Mouse (Mus musculus): ENCODE measurements at regions not wholly inside any gene's neighbourhood (a gene's known extent, or its start where the extent isn't known, plus 50 kb on each side); places are given as distances from the start of the nearest gene placed in this dataset.
A peak's percentile ranks its signal among the peaks of the same experiment; 100 is the strongest.

DNA sequence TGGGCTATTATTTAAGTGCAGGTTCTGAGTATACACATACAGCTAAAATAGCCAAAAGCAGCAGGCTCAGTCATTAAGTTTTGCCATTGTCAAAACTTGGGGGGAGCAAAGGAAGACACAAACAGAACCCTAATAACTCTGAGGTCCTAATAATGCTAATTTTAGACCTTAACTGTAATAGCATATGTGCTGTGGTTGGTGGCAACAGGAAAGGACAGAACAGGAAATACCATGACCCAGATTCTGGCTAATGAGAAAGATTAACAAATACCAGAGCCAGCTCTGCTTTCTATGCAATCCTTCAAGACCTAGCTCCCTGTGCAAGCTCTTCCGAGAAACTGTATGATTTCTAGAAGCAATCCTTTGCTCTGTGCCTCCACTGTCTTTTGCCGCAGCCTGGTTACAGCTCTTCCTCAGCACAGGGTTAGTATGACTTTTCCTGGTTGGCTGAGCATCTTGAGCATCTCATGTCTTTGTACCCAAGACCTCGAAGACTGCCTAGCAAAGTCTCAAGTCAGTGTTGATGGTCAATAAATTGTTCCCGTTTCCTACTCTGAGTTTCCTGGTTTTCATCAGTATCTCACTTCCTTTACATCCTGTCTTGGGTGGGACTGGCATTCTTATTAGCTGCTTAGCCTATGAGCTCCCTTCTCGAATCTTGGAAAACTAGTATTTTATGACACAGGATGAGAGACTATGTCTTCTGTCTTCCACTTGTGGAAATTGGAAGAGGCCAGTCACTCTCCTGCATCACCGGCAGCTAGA lies 49.9 kb upstream of the Eed start:
- no peak overlapping the region for H3K4me3 ChIP-seq (ENCODE audit: low read depth, low read length)
- 42% methylated on average over 6 of the region's 6 CpGs for WGBS
- peaks cover 21% of the 10 kb centered on the region; the same call in 1 of the 2 replicates for H3K4me1 ChIP-seq (ENCODE audit: control insufficient read depth, insufficient read depth, insufficient read length, low read length)
- H3K27ac ChIP-seq (ENCODE audit: insufficient read depth, low read depth, low read length) = peak overlapping the region; percentile 86
- H3K27me3 ChIP-seq (ENCODE audit: control insufficient read depth, insufficient read depth, low read length) = no peaks in the 10 kb centered on the region
- H3K36me3 ChIP-seq (ENCODE audit: control insufficient read depth, insufficient read depth, low read length) = no peaks in the 10 kb centered on the region
- TF ChIP-seq POLR2A (IDR thresholded peaks at IDR 0.05; ENCODE audit: low read depth, low read length) (no peak), CTCF (IDR thresholded peaks at IDR 0.05; ENCODE audit: extremely low read depth, insufficient read length, insufficient replicate concordance, low read depth, low read length) (no peak)

- WGBS = 87% methylated on average over 2 of the region's 2 CpGs
- H3K27me3 ChIP-seq (ENCODE audit: control insufficient read depth, insufficient read depth, low read length) = no peaks in the 10 kb centered on the region
- no peak for TF ChIP-seq CTCF (IDR thresholded peaks at IDR 0.05; ENCODE audit: extremely low read depth, insufficient read length, insufficient replicate concordance, low read depth, low read length)
- TF ChIP-seq POLR2A (IDR thresholded peaks at IDR 0.05; ENCODE audit: low read depth, low read length) = no peak
- H3K4me1 ChIP-seq (ENCODE audit: control insufficient read depth, insufficient read depth, insufficient read length, low read length) = peaks cover 21% of the 10 kb centered on the region; the same call in 1 of the 2 replicates
- no peaks in the 10 kb centered on the region for H3K36me3 ChIP-seq (ENCODE audit: control insufficient read depth, insufficient read depth, low read length)
- no peak overlapping the region for H3K4me3 ChIP-seq (ENCODE audit: low read depth, low read length)
- H3K27ac ChIP-seq (ENCODE audit: insufficient read depth, low read depth, low read length) = 0 out of 2 replicates have a peak overlapping the region, but pooled peaks have one; percentile 1
These were observed 52.3 kb upstream of the Eed start for GRCm38 (mm10) chr7:90033086-90033485.

GRCm38 (mm10) chr7:90033640-90034312 lies 53.0 kb upstream of the Eed start:
- H3K4me1 ChIP-seq (ENCODE audit: control insufficient read depth, insufficient read depth, insufficient read length, low read length) = peaks cover 21% of the 10 kb centered on the region; the same call in 1 of the 2 replicates
- H3K36me3 ChIP-seq (ENCODE audit: control insufficient read depth, insufficient read depth, low read length) = no peaks in the 10 kb centered on the region
- no peak for TF ChIP-seq CTCF (IDR thresholded peaks at IDR 0.05; ENCODE audit: extremely low read depth, insufficient read length, insufficient replicate concordance, low read depth, low read length)
- TF ChIP-seq POLR2A (IDR thresholded peaks at IDR 0.05; ENCODE audit: low read depth, low read length) = no peak
- peak overlapping the region; percentile 66 for H3K27ac ChIP-seq (ENCODE audit: insufficient read depth, low read depth, low read length)
- no peaks in the 10 kb centered on the region for H3K27me3 ChIP-seq (ENCODE audit: control insufficient read depth, insufficient read depth, low read length)
- H3K4me3 ChIP-seq (ENCODE audit: low read depth, low read length) = no peak overlapping the region
- WGBS = 29% methylated on average over 9 of the region's 9 CpGs

- H3K4me3 ChIP-seq (ENCODE audit: low read depth, low read length) = no peak overlapping the region
- no peaks in the 10 kb centered on the region for H3K36me3 ChIP-seq (ENCODE audit: control insufficient read depth, insufficient read depth, low read length)
- H3K27ac ChIP-seq (ENCODE audit: insufficient read depth, low read depth, low read length) = peak overlapping the region; percentile 66
- WGBS = 66% methylated on average over 3 of the region's 3 CpGs
- H3K27me3 ChIP-seq (ENCODE audit: control insufficient read depth, insufficient read depth, low read length) = no peaks in the 10 kb centered on the region
- no peak for TF ChIP-seq CTCF (IDR thresholded peaks at IDR 0.05; ENCODE audit: extremely low read depth, insufficient read length, insufficient replicate concordance, low read depth, low read length)
- no peak for TF ChIP-seq POLR2A (IDR thresholded peaks at IDR 0.05; ENCODE audit: low read depth, low read length)
- peaks cover 16% of the 10 kb centered on the region; the same call in 1 of the 2 replicates for H3K4me1 ChIP-seq (ENCODE audit: control insufficient read depth, insufficient read depth, insufficient read length, low read length)
These were observed 53.7 kb upstream of the Eed start for GRCm38 (mm10) chr7:90034498-90034897.

GRCm38 (mm10) chr7:90035396-90035795 lies 54.6 kb upstream of the Eed start:
- WGBS = 76% methylated on average over 7 of the region's 7 CpGs
- no peaks in the 10 kb centered on the region for H3K36me3 ChIP-seq (ENCODE audit: control insufficient read depth, insufficient read depth, low read length)
- H3K27ac ChIP-seq (ENCODE audit: insufficient read depth, low read depth, low read length) = no peak overlapping the region
- no peak overlapping the region for H3K4me3 ChIP-seq (ENCODE audit: low read depth, low read length)
- H3K4me1 ChIP-seq (ENCODE audit: control insufficient read depth, insufficient read depth, insufficient read length, low read length) = peaks cover 11% of the 10 kb centered on the region; the same call in 1 of the 2 replicates
- TF ChIP-seq CTCF (IDR thresholded peaks at IDR 0.05; ENCODE audit: extremely low read depth, insufficient read length, insufficient replicate concordance, low read depth, low read length) (no peak), POLR2A (IDR thresholded peaks at IDR 0.05; ENCODE audit: low read depth, low read length) (no peak)
- H3K27me3 ChIP-seq (ENCODE audit: control insufficient read depth, insufficient read depth, low read length) = no peaks in the 10 kb centered on the region

- Histone ChIP-seq H3K36me3 (ENCODE audit: control insufficient read depth, insufficient read depth, low read length) (no peaks in the 10 kb centered on the region), H3K27me3 (ENCODE audit: control insufficient read depth, insufficient read depth, low read length) (no peaks in the 10 kb centered on the region), H3K27ac (ENCODE audit: insufficient read depth, low read depth, low read length) (no peak overlapping the region), H3K4me1 (ENCODE audit: control insufficient read depth, insufficient read depth, insufficient read length, low read length) (peaks cover 28% of the 10 kb centered on the region; the same call in 1 of the 2 replicates), H3K4me3 (ENCODE audit: low read depth, low read length) (no peak overlapping the region)
- WGBS = 94% methylated on average over 4 of the region's 4 CpGs
- TF ChIP-seq CTCF (IDR thresholded peaks at IDR 0.05; ENCODE audit: extremely low read depth, insufficient read length, insufficient replicate concordance, low read depth, low read length) (no peak), POLR2A (IDR thresholded peaks at IDR 0.05; ENCODE audit: low read depth, low read length) (no peak)
These were observed 57.0 kb upstream of the Eed start for GRCm38 (mm10) chr7:90037736-90038135.

GRCm38 (mm10) chr7:90039504-90039903 lies 58.7 kb upstream of the Eed start:
- H3K4me1 ChIP-seq (ENCODE audit: control insufficient read depth, insufficient read depth, insufficient read length, low read length) = peaks cover 29% of the 10 kb centered on the region; the same call in 1 of the 2 replicates
- peak overlapping the region; percentile 28; the same call in 1 of the 2 replicates for H3K27ac ChIP-seq (ENCODE audit: insufficient read depth, low read depth, low read length)
- no peaks in the 10 kb centered on the region for H3K27me3 ChIP-seq (ENCODE audit: control insufficient read depth, insufficient read depth, low read length)
- no peaks in the 10 kb centered on the region for H3K36me3 ChIP-seq (ENCODE audit: control insufficient read depth, insufficient read depth, low read length)
- TF ChIP-seq CTCF (IDR thresholded peaks at IDR 0.05; ENCODE audit: extremely low read depth, insufficient read length, insufficient replicate concordance, low read depth, low read length) = no peak
- TF ChIP-seq POLR2A (IDR thresholded peaks at IDR 0.05; ENCODE audit: low read depth, low read length) = no peak
- WGBS = 44% methylated on average over 9 of the region's 9 CpGs
- no peak overlapping the region for H3K4me3 ChIP-seq (ENCODE audit: low read depth, low read length)

Measured in small intestine, adult 2 months (tissue).